Mouse (Mus musculus) adrenal gland, postnatal 4 days (tissue): ENCODE results near the gene Kansl1. TPM values are rescaled to one million over a fixed set of nuclear protein-coding genes. Genes with fewer than 3 reads are reported as not detected.
"Not testable (repeated sequence)": the region's sequence is repeated elsewhere in the genome, so short reads cannot be mapped to it uniquely, and the experiment has no call there.

Experiments used
- DNase-seq, 2 experiments: peaks; one replicate each; pipeline ENCODE4 v3.0.0; 2021 to 2022; ENCODE audit warnings: low spot score in 2 of 2, mixed read lengths in 2 of 2
- long read RNA-seq, 2 experiments: library from polyadenylated mRNA; stranded (forward); transcript quantifications; one replicate each; pipeline ENCODE4 v2.0.0; 2021
- total RNA-seq, 2 experiments: library from RNA; stranded (reverse); gene quantifications; 2 replicates each; pipeline ENCODE4 v1.2.3; 2021

Gene Kansl1
- total RNA-seq = 10 to 100 TPM; 63.3 to 63.6 TPM
- long read RNA-seq, experiment 1, partial matches to known transcripts = 3 of 12 reads
- long read RNA-seq, experiment 1, other reads (novel, unspliced or antisense) = 9 of 12 reads
- long read RNA-seq, experiment 2, full-length matches to known transcripts = 1 of 28 reads
- long read RNA-seq, experiment 2, partial matches to known transcripts = 10 of 28 reads
- long read RNA-seq, experiment 2, other reads (novel, unspliced or antisense) = 17 of 28 reads

DNA sequence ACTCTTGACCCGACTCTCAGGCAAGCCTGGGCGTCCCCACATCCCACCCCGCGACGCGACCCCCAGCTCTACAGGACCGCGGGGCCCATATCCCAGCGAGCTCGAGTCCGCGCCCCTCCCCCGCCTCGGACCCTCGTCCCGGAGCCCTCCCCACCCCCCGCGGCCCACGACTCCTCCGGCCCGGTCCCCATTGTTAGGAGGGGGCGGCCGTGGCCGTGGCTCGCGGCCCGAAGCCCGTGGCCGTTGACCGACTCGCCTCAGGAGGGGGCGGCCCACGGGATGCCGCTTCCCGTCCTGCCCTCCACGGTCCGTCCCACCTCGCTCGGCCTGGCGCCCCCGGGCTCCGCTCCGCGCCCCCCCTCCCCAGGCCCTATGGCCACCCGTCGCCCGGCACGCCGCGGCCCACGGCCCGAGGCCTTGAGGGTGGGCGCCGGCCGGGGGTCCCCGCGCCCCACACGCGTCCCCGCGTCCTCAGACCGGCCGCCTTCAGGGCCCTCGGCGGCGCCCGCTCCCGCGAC lies at the start of gene Kansl1:
Kansl1 (minus strand) TSS at position 111 of the 518 bp plus-strand sequence.
- peak; percentile 8 to 15 for DNase-seq

DNA sequence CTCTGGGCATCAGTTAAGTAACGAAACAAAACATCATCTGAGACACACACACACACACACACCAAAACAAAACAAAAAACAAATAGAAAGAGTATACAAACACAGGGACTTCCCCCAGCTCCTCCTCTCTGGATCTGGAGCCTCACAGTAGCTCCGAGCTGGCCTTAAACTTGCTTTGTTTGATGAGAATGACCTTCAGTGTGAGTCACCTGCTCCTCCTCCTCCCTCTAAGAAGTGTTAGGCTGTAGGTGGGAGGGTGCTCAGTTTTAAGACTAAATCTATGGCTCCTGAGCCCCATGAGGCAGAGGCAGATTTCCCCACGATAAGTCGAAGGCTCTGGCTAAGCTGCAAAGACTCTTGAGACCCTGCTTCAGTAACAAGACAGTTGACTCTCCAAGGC lies 43.8 kb upstream of the Kansl1 start:
- DNase-seq = no peak

DNA sequence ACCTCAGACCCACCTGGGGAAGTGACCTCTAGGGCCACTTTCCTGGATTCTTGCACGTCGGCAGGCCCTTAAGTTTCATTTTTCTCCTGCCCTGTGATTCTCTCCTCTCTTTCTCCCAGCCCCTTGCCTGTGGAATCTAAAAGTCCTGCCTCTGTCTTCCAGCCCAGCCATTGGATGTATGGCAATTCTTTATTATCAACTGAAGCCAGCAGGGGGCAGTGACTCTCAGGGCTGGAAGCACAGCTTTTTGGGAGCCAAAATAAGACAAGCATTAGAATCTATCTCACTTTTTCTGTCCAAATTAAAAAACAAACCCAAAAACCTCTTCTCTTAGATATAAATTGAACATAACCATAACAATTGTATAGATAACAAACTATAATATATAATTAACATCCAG lies 41.9 kb upstream of the Kansl1 start:
- DNase-seq = no peak

- no peak for DNase-seq
These were observed 39.8 kb upstream of the Kansl1 start for GRCm38 (mm10) chr11:104508455-104508854.

- DNase-seq = no peak
These were observed 19.6 kb upstream of the Kansl1 start for GRCm38 (mm10) chr11:104488292-104488691.

GRCm38 (mm10) chr11:104481971-104482370 lies 13.3 kb upstream of the Kansl1 start:
- no peak for DNase-seq

- no peak for DNase-seq
These were observed 10.8 kb upstream of the Kansl1 start for GRCm38 (mm10) chr11:104479505-104479904.

GRCm38 (mm10) chr11:104469371-104469835 lies 742 bp upstream of the Kansl1 start:
- DNase-seq = peak; percentile 78 to 81

GRCm38 (mm10) chr11:104467698-104468097 lies 963 bp downstream of the Kansl1 start:
- DNase-seq = no peak

DNA sequence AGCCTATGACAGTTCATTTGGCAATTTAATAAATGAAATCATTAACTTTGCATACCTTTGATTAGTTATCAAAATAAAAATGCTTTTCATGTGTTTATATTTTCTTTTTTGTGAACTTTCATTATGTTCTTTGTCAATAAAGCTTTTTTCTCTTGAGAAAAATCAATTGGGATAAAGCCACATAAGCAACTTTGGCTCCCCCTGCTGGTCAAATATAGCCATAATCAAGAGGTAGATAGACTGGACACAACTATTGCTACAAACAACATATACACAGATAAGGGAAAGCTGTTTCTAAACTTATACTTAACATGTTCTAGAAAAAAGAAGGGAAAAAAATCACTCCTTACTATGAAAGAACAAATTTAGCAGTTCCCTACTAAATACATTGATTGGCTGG lies 7.1 kb downstream of the Kansl1 start:
- DNase-seq = peak in 1 of 2 experiments; percentile 16

DNA sequence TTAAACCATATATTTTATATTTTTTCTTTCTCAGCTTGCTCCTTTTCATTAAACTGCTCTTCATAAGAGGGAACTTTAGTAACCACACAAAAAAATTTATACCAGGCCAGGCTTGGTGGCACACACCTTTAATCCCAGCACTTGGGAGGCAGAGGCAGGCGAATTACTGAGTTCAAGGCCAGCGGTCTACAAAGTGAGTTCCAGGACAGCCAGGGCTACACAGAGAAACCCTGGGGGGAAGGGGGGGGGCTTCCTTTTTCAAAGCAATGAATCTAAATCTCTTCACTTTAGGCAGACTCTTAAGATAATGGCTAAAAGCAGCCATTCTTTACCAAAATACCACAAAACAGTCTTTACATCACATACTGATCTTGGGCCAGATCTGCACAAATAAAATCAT lies 9.0 kb downstream of the Kansl1 start:
- DNase-seq = no peak

- DNase-seq = no peak
These were observed 10.2 kb downstream of the Kansl1 start for GRCm38 (mm10) chr11:104458507-104458906.

- no peak for DNase-seq
These were observed 16.0 kb downstream of the Kansl1 start for GRCm38 (mm10) chr11:104452709-104453108.

GRCm38 (mm10) chr11:104451239-104451638 lies 17.4 kb downstream of the Kansl1 start:
- no peak for DNase-seq

DNA sequence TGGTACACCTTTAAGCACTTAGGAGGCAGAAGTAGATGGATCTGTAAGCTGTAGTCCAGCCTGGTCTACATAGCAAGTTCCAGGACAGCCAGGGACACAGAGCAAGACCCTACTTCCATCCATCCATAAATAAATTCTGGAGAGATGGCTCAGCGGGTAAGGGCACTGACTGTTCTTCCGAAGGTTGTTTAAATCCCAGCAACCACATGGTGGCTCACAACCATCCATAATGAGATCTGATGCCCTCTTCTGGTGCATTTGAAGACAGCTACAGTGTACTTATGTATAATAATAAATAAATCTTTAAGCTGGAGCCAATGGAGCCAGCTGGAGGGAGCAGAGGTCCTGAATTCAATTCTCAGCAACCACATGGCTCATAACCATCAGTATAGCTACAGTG lies 20.2 kb downstream of the Kansl1 start:
- DNase-seq = not testable (repeated sequence)

- DNase-seq = no peak
These were observed 23.1 kb downstream of the Kansl1 start for GRCm38 (mm10) chr11:104445538-104445937.

DNA sequence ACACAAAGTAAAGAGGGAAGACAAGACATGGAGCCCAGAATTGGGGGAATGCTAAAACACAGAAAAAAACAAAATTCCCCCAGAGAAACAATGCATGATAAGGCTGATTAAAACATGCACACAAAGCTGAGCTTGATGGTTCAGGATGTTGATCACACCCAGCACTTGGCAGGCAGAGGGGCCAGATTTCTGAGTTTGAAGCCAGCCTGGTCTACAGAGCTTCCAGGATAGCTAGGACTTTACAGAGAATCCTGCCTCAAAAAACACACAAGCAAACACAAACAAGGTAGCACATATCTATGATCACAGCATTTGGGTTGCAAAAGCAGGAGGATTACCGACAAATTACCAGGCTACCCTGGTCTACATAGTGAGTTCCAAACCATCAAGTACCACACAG lies 23.6 kb downstream of the Kansl1 start:
- no peak for DNase-seq

DNA sequence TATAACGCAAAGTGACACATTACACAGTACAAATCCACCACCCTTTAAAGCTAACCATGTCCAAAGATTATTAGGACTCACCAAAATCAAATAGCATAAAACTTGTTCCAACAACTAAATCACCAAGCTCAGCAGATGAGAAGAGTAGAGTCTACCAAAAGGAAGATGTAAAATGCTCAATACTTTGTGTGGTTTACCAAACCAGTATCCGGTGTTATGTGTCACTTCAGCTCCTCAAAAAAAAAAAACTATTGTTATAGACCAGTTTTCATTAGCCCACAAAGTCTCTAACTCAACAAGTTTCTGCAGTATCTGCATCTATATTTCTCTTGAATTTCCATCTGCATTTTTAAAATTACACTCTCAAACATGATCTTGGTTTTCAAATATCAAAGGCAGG lies 25.3 kb downstream of the Kansl1 start:
- DNase-seq = no peak

GRCm38 (mm10) chr11:104442333-104443136 lies 26.1 kb downstream of the Kansl1 start:
- peak; percentile 83 to 87 for DNase-seq

DNA sequence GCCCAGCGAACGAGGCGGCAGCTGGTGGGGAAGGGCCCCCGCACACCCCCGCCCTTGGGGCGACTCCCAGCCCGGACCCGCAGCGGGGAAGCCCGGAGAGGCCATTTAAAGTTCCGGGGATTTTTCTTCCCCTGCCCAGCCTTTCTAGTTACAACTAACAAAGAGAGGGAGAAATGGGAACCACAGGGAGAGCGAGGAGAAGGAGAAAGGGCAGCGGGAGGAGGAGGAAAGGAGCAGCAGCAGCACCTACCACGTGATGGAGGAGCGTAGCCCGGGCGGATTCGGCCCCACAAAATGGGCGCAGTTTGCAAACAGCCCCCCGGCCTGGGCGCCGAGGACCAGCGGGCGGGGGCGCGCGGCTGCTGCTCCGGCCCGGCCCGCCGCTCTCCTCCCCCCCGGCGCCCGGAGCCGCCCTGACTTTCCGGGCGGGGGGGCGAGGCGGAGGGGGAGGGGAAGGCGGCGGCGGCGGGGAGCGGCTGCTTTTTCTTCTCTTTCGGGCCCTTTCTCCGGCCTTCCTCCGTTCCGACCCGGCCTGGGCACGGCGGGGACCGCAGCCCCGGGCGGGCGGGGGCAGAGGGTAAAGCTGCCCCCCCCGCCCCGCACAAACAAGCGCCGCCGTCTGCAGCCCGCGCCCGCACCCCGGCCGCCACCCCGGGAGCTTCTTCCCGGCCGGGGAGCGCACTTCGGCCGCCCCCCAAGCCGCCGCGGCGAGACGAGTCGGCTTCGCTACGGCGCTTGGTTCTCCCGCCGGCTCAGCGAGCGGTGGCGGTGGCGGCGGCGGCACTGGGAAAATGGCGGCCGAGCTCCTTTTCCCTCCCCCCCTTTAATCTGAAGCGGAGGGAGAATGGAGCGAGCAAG lies 27.0 kb downstream of the Kansl1 start:
- DNase-seq = peak; percentile 41 to 47
